Mouse (Mus musculus): ENCODE measurements at regions not wholly inside any gene's neighbourhood (a gene's known extent, or its start where the extent isn't known, plus 50 kb on each side); places are given as distances from the start of the nearest gene placed in this dataset.

- DNase-seq: no peak
Measured at GRCm38 (mm10) chr3:104712711-104713110, 68.1 kb upstream of the Ppm1j start.

DNA sequence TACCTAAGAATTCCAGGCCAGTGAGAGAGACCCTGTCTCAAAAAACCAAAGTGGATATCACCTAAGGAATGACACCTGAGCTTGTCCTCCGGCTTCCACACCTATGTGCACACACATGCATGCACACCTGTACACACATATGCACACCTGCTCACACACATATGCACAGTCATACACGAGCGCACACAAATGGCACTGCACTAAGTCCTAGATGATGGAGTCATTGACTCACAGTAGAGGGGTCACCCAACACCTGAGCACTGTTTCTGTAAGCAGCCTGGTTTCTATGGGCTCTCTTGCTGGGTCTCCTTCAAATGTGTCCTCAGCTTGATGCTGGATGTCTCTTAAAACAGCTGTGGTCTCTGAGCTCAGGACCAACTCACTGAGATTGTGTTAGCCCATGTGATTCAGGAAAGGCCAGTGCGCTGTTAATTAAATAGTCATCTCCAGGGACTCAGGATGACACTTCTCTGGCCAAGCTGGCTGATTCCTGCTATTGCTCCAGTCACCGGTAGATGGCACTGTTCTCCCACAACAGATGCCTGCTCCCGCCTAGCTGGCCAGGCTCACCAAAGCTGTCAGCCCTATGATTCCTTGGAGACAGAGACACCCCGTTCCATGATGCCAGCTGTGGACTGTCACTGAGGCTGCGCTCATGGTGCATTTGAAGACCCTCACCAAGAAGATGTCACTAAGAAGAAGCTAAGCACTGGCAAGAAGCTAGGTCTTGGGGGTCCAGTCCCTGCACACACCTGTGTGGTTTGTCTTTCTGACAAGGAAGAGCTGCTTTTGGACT, 66.8 kb upstream of the Ppm1j start:
- DNase-seq: peak; percentile 72

- peak; percentile 60 for DNase-seq
Measured at GRCm38 (mm10) chr3:104714679-104715326, 66.1 kb upstream of the Ppm1j start.
